Mouse (Mus musculus): ENCODE data around the gene Iqcf1.

DNA sequence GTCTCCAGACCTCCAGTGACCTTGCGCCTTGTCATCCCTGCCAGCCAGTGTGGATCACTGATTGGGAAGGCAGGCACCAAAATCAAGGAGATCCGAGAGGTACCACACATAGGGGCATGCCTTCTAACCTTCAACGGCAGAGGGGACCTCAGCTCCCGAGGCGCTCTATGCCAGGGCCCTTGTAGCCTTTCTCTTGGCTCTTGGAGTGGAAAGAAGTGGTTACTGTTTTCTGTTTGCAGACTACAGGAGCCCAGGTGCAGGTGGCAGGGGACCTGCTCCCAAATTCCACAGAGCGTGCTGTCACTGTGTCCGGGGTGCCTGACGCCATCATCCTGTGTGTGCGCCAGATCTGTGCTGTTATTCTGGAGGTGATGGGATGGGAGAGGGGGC, 38.7 kb upstream of the Iqcf1 start:
- TF ChIP-seq CTCF (IDR thresholded peaks at IDR 0.05; ENCODE audit: control insufficient read depth, insufficient read depth, insufficient read length) (no peak), CEBPB (IDR thresholded peaks at IDR 0.05; ENCODE audit: low read depth) (no peak), MYOG (IDR thresholded peaks at IDR 0.05; ENCODE audit: control insufficient read depth, extremely low read depth, insufficient read length) (no peak)

Measured in C2C12 (cell line).